Mouse (Mus musculus): ENCODE measurements around the gene Sgip1. TPM values are rescaled to one million over a fixed set of nuclear protein-coding genes. Genes with fewer than 3 reads are reported as not detected.

The Sgip1 gene
- polyA plus RNA-seq, 1 experiment from 2014 or later, result 68.6 TPM

- no peaks in the 10 kb centered on the region for H3K27me3 ChIP-seq
- H3K4me2 ChIP-seq, result peak overlapping the region; percentile 81
- peak overlapping the region; percentile 93 for H3K9ac ChIP-seq
- peaks cover 31% of the 10 kb centered on the region for H3K4me1 ChIP-seq (replicated peaks)
- no peaks in the 10 kb centered on the region for H3K9me3 ChIP-seq
- peak overlapping the region; percentile 61 for H3K4me3 ChIP-seq
- no peaks in the 10 kb centered on the region for H3K36me3 ChIP-seq
- H3K27ac ChIP-seq, result peak overlapping the region; percentile 100
- peak; percentile 73 for ATAC-seq (ENCODE audit: low FRiP score)
- WGBS, result under 1% methylated on average over 41 of the region's 41 CpGs
These were observed 18.2 kb downstream of the Sgip1 start for GRCm38 (mm10) chr4:102759095-102759890.

- Histone ChIP-seq H3K4me1 (replicated peaks) (peaks cover 31% of the 10 kb centered on the region), H3K36me3 (no peaks in the 10 kb centered on the region), H3K4me2 (peak overlapping the region; percentile 81), H3K9ac (peak overlapping the region; percentile 93), H3K9me3 (no peaks in the 10 kb centered on the region), H3K4me3 (peak overlapping the region; percentile 61), H3K27ac (peak overlapping the region; percentile 100), H3K27me3 (no peaks in the 10 kb centered on the region)
- under 1% methylated on average over 25 of the region's 25 CpGs for WGBS
- peak; percentile 98 for ATAC-seq (ENCODE audit: low FRiP score)
These were observed 19.1 kb downstream of the Sgip1 start for GRCm38 (mm10) chr4:102760042-102760821.

- H3K27ac ChIP-seq, result no peak overlapping the region
- H3K4me3 ChIP-seq, result peak overlapping the region; percentile 61
- no peaks in the 10 kb centered on the region for H3K27me3 ChIP-seq
- H3K36me3 ChIP-seq, result 0 out of 2 replicates have a peak, but pooled peaks cover 3% of the 10 kb centered on the region
- WGBS, result 81% methylated on average over 7 of the region's 7 CpGs
- no peak for ATAC-seq (ENCODE audit: low FRiP score)
- H3K4me2 ChIP-seq, result peak overlapping the region; percentile 81
- H3K9me3 ChIP-seq, result no peaks in the 10 kb centered on the region
- peak overlapping the region; percentile 49 for H3K9ac ChIP-seq
- H3K4me1 ChIP-seq (replicated peaks), result peaks cover 31% of the 10 kb centered on the region
These were observed 21.0 kb downstream of the Sgip1 start for GRCm38 (mm10) chr4:102762075-102762474.

GRCm38 (mm10) chr4:102769070-102769469 lies 28.0 kb downstream of the Sgip1 start:
- H3K9ac ChIP-seq, result no peak overlapping the region
- ATAC-seq (ENCODE audit: low FRiP score), result no peak
- H3K4me1 ChIP-seq (replicated peaks), result no peaks in the 10 kb centered on the region; the same call in 1 of the 2 replicates
- no peak overlapping the region for H3K27ac ChIP-seq
- no peaks in the 10 kb centered on the region for H3K27me3 ChIP-seq
- 94% methylated on average over 1 of the region's 1 CpGs for WGBS
- 0 out of 2 replicates have a peak, but pooled peaks cover 3% of the 10 kb centered on the region for H3K36me3 ChIP-seq
- no peak overlapping the region for H3K4me2 ChIP-seq
- no peak overlapping the region for H3K4me3 ChIP-seq
- H3K9me3 ChIP-seq, result no peaks in the 10 kb centered on the region

GRCm38 (mm10) chr4:102769936-102770335 lies 28.8 kb downstream of the Sgip1 start:
- H3K4me1 ChIP-seq (replicated peaks), result peaks cover 7% of the 10 kb centered on the region
- ATAC-seq (ENCODE audit: low FRiP score), result no peak
- H3K27ac ChIP-seq, result no peak overlapping the region
- no peaks in the 10 kb centered on the region for H3K9me3 ChIP-seq
- no peak overlapping the region for H3K4me2 ChIP-seq
- 72% methylated on average over 6 of the region's 6 CpGs for WGBS
- H3K9ac ChIP-seq, result no peak overlapping the region
- H3K4me3 ChIP-seq, result no peak overlapping the region
- H3K27me3 ChIP-seq, result no peaks in the 10 kb centered on the region
- 0 out of 2 replicates have a peak, but pooled peaks cover 3% of the 10 kb centered on the region for H3K36me3 ChIP-seq

- Histone ChIP-seq H3K9ac (no peak overlapping the region), H3K9me3 (no peaks in the 10 kb centered on the region), H3K4me1 (replicated peaks) (peaks cover 15% of the 10 kb centered on the region), H3K4me2 (no peak overlapping the region), H3K4me3 (no peak overlapping the region), H3K27ac (no peak overlapping the region), H3K27me3 (no peaks in the 10 kb centered on the region), H3K36me3 (no peaks in the 10 kb centered on the region)
- 87% methylated on average over 5 of the region's 5 CpGs for WGBS
- ATAC-seq (ENCODE audit: low FRiP score), result no peak
These were observed 30.7 kb downstream of the Sgip1 start for GRCm38 (mm10) chr4:102771598-102772357.

- Histone ChIP-seq H3K27me3 (no peaks in the 10 kb centered on the region), H3K9ac (no peak overlapping the region), H3K9me3 (no peaks in the 10 kb centered on the region), H3K4me1 (replicated peaks) (peaks cover 15% of the 10 kb centered on the region), H3K27ac (no peak overlapping the region), H3K36me3 (no peaks in the 10 kb centered on the region), H3K4me2 (no peak overlapping the region), H3K4me3 (no peak overlapping the region)
- ATAC-seq (ENCODE audit: low FRiP score), result no peak
- 90% methylated on average over 3 of the region's 3 CpGs for WGBS
These were observed 32.1 kb downstream of the Sgip1 start for GRCm38 (mm10) chr4:102773225-102773624.

GRCm38 (mm10) chr4:102773841-102774240 lies 32.7 kb downstream of the Sgip1 start:
- WGBS, result 94% methylated on average over 1 of the region's 1 CpGs
- Histone ChIP-seq H3K4me2 (no peak overlapping the region), H3K9me3 (no peaks in the 10 kb centered on the region), H3K27me3 (no peaks in the 10 kb centered on the region), H3K4me3 (no peak overlapping the region), H3K36me3 (no peaks in the 10 kb centered on the region), H3K4me1 (replicated peaks) (peaks cover 15% of the 10 kb centered on the region), H3K9ac (no peak overlapping the region), H3K27ac (no peak overlapping the region)
- no peak for ATAC-seq (ENCODE audit: low FRiP score)

GRCm38 (mm10) chr4:102774549-102774948 lies 33.5 kb downstream of the Sgip1 start:
- Histone ChIP-seq H3K4me1 (replicated peaks) (peaks cover 15% of the 10 kb centered on the region), H3K4me3 (no peak overlapping the region), H3K4me2 (no peak overlapping the region), H3K9me3 (no peaks in the 10 kb centered on the region), H3K9ac (no peak overlapping the region), H3K36me3 (no peaks in the 10 kb centered on the region), H3K27me3 (no peaks in the 10 kb centered on the region), H3K27ac (no peak overlapping the region)
- ATAC-seq (ENCODE audit: low FRiP score), result no peak
- 76% methylated on average over 1 of the region's 1 CpGs for WGBS

- H3K9ac ChIP-seq, result no peak overlapping the region
- no peaks in the 10 kb centered on the region for H3K27me3 ChIP-seq
- no peaks in the 10 kb centered on the region for H3K36me3 ChIP-seq
- no peaks in the 10 kb centered on the region for H3K9me3 ChIP-seq
- WGBS, result 56% methylated on average over 2 of the region's 2 CpGs
- no peak for ATAC-seq (ENCODE audit: low FRiP score)
- no peak overlapping the region for H3K27ac ChIP-seq
- H3K4me2 ChIP-seq, result no peak overlapping the region
- no peak overlapping the region for H3K4me3 ChIP-seq
- peaks cover 25% of the 10 kb centered on the region for H3K4me1 ChIP-seq (replicated peaks)
These were observed 34.6 kb downstream of the Sgip1 start for GRCm38 (mm10) chr4:102775596-102776270.

GRCm38 (mm10) chr4:102779902-102780301 lies 38.8 kb downstream of the Sgip1 start:
- Histone ChIP-seq H3K27ac (no peak overlapping the region), H3K27me3 (no peaks in the 10 kb centered on the region), H3K36me3 (no peaks in the 10 kb centered on the region), H3K9me3 (no peaks in the 10 kb centered on the region), H3K4me1 (replicated peaks) (peaks cover 27% of the 10 kb centered on the region), H3K4me3 (no peak overlapping the region), H3K4me2 (no peak overlapping the region), H3K9ac (no peak overlapping the region)
- WGBS, result 82% methylated on average over 6 of the region's 6 CpGs
- ATAC-seq (ENCODE audit: low FRiP score), result no peak
